Mouse (Mus musculus): Measurements from ENCODE around the gene Brwd3. TPM values are rescaled to one million over a fixed set of nuclear protein-coding genes. Genes with fewer than 3 reads are reported as not detected.
A peak's percentile ranks its signal among the peaks of the same experiment; 100 is the strongest.

The Brwd3 gene
- polyA plus RNA-seq, 2 experiments, result 0.96 to 1.1 TPM

DNA sequence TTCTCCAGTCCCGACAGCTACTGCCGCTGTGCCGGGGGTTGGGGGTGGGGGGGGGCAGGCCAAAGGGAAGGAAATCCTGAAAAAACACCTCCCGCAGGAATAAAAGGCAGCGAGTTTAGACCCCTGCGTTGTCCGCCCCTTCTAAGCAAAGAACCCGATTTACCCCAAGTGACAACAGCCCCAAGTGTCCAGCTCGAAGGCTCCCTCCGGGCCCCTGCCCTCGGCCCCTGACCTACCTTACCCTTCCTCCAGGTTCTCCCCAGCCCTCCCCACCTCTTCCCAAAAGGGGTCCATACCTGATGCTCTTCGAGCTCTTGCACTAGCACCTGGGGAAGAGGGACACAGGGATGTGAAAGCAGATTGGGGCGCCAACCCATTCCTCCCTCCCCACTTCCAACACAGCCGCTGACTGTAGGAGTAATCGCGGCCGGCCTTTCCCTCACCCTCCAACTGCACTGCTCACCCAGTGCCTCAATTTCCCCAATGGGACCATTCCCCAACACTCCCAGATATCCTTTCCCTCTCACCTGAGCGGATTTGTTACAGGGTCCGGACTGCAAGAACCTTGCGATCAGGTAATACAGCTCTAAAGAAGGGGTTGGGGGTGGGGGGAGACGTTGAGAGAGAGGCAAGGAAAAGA, 671 bp downstream of the Brwd3 start:
- peak overlapping the region; percentile 43 for H3K27ac ChIP-seq
- H3K4me1 ChIP-seq (replicated peaks; ENCODE audit: control insufficient read depth in 2 of 2, insufficient read depth in 2 of 2, low read length in 1 of 2), result no peaks in the 10 kb centered on the region; a peak in 1 of 4 replicates
- 11% methylated on average over 19 of the region's 21 CpGs for WGBS (ENCODE audit: insufficient replicate concordance)
- peak overlapping the region; percentile 64 for H3K4me2 ChIP-seq (ENCODE audit: low read depth)
- H3K36me3 ChIP-seq (replicated peaks; ENCODE audit: control insufficient read depth, insufficient read depth, low read depth), result no peaks in the 10 kb centered on the region
- ATAC-seq (ENCODE audit: insufficient read depth) (peak; percentile 26), DNase-seq (ENCODE audit: low read depth in 3 of 3, low spot score in 3 of 3) (no peak)
- TF ChIP-seq EP300 (IDR thresholded peaks at IDR 0.05; ENCODE audit: low read depth) (no peak), CTCF (IDR thresholded peaks at IDR 0.05; ENCODE audit: low read depth) (no peak)
- peak overlapping the region; percentile 67 to 74 for H3K4me3 ChIP-seq (ENCODE audit: insufficient read depth in 1 of 2, low read depth in 2 of 2, low read length in 2 of 2)
- no peaks in the 10 kb centered on the region for H3K9me3 ChIP-seq (ENCODE audit: control insufficient read depth, low read length)
- H3K27me3 ChIP-seq (ENCODE audit: control insufficient read depth, insufficient read depth, low read length), result no peaks in the 10 kb centered on the region
- H3K9ac ChIP-seq (replicated peaks), result peak overlapping the region; percentile 75

DNA sequence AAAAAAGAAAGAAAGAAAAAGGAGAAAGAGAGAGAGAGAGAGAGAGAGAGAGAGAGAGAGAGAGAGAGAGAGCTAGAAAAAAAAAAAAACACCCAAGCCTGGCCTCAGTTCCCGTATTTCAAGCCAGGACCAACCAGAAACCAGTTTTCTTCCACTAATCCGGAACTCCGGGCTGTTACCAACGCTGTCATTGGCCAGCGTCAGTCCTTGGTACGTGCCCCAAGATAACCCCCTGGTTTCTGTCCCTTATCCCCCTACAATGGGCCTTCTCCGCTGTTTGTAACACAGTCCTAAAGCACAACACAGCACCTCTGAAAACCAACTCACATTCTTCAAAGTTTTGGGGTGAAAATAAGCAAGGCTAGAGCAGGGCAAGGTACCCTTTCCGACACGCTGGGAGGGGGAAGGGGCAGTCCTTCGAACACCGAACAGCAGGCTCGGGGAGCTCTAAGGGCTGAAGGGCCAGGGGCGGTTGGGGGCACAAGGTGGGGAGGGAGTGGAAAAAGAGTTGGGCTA, 1.4 kb downstream of the Brwd3 start:
- ATAC-seq (ENCODE audit: insufficient read depth), result peak; percentile 67
- WGBS (ENCODE audit: insufficient replicate concordance), result 8% methylated on average over 12 of the region's 13 CpGs

DNA sequence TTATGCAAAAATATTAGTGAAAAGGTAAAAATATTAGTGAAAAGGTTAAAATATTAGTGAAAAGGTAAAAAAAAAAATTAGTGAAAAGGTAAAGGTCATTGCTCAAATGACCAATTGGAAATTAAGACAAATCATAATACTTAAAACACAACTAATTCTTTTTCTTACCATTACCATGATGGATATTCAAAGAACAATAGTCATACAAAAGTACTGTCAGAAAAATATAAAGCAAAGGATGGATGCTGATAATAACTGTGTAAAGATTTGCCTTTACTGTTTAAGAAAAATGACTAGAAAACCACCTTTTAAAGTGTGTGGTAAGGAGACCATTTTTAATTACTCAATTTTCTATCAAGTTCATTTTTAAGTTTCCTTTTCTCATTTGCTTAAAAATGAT, 2.9 kb downstream of the Brwd3 start:
- no peak for TF ChIP-seq EP300 (IDR thresholded peaks at IDR 0.05; ENCODE audit: low read depth)
- no peak for TF ChIP-seq CTCF (IDR thresholded peaks at IDR 0.05; ENCODE audit: low read depth)
- DNase-seq (ENCODE audit: low read depth in 3 of 3, low spot score in 3 of 3) (no peak), ATAC-seq (ENCODE audit: insufficient read depth) (no peak)
- Histone ChIP-seq H3K27me3 (ENCODE audit: control insufficient read depth, insufficient read depth, low read length) (no peaks in the 10 kb centered on the region), H3K27ac (no peak overlapping the region), H3K4me2 (ENCODE audit: low read depth) (no peak overlapping the region), H3K4me3 (ENCODE audit: insufficient read depth in 1 of 2, low read depth in 2 of 2, low read length in 2 of 2) (no peak overlapping the region), H3K36me3 (replicated peaks; ENCODE audit: control insufficient read depth, insufficient read depth, low read depth) (no peaks in the 10 kb centered on the region), H3K9me3 (ENCODE audit: control insufficient read depth, low read length) (no peaks in the 10 kb centered on the region), H3K4me1 (replicated peaks; ENCODE audit: control insufficient read depth in 2 of 2, insufficient read depth in 2 of 2, low read length in 1 of 2) (no peaks in the 10 kb centered on the region), H3K9ac (replicated peaks) (no peak overlapping the region)

More for the DNA sequence above, 1.4 kb downstream of the Brwd3 start:
- TF ChIP-seq CTCF (IDR thresholded peaks at IDR 0.05; ENCODE audit: low read depth), result no peak
- TF ChIP-seq EP300 (IDR thresholded peaks at IDR 0.05; ENCODE audit: low read depth), result no peak
- H3K27me3 ChIP-seq (ENCODE audit: control insufficient read depth, insufficient read depth, low read length), result no peaks in the 10 kb centered on the region
- no peaks in the 10 kb centered on the region; a peak in 1 of 4 replicates for H3K4me1 ChIP-seq (replicated peaks; ENCODE audit: control insufficient read depth in 2 of 2, insufficient read depth in 2 of 2, low read length in 1 of 2)
- peak overlapping the region; percentile 43 for H3K27ac ChIP-seq
- peak overlapping the region; percentile 64 for H3K4me2 ChIP-seq (ENCODE audit: low read depth)
- no peaks in the 10 kb centered on the region for H3K36me3 ChIP-seq (replicated peaks; ENCODE audit: control insufficient read depth, insufficient read depth, low read depth)
- H3K9ac ChIP-seq (replicated peaks), result peak overlapping the region; percentile 75
- DNase-seq (ENCODE audit: low read depth in 3 of 3, low spot score in 3 of 3), result peak; percentile 75 to 81 (median 76)
- no peaks in the 10 kb centered on the region for H3K9me3 ChIP-seq (ENCODE audit: control insufficient read depth, low read length)
- peak overlapping the region; percentile 67 to 74 for H3K4me3 ChIP-seq (ENCODE audit: insufficient read depth in 1 of 2, low read depth in 2 of 2, low read length in 2 of 2)

DNA sequence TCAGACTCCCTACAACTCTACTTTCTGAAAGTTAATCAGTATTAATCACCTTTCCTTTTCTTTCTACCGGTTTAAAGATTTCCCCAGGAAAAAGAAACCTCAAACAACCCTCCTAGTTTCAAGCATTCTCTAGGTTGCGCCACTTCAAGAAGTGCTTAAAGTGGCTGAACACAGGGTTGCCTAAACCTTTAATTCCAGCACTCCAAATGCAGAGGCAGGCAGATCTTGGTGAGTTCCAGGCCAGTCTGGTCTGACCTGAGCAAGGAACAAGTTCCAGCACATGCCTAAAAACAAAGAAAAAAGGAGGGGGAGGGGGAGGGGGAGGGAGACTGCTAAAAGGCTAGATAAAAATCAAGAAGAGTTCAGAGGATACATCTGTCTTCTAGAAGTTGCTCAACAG, 6.1 kb downstream of the Brwd3 start:
- Histone ChIP-seq H3K9me3 (ENCODE audit: control insufficient read depth, low read length) (no peaks in the 10 kb centered on the region), H3K9ac (replicated peaks) (no peak overlapping the region), H3K27ac (no peak overlapping the region), H3K36me3 (replicated peaks; ENCODE audit: control insufficient read depth, insufficient read depth, low read depth) (no peaks in the 10 kb centered on the region), H3K4me1 (replicated peaks; ENCODE audit: control insufficient read depth in 2 of 2, insufficient read depth in 2 of 2, low read length in 1 of 2) (no peaks in the 10 kb centered on the region), H3K27me3 (ENCODE audit: control insufficient read depth, insufficient read depth, low read length) (no peaks in the 10 kb centered on the region), H3K4me2 (ENCODE audit: low read depth) (no peak overlapping the region), H3K4me3 (ENCODE audit: insufficient read depth in 1 of 2, low read depth in 2 of 2, low read length in 2 of 2) (no peak overlapping the region)
- WGBS (ENCODE audit: insufficient replicate concordance), result 50% methylated on average over 2 of the region's 2 CpGs
- DNase-seq (ENCODE audit: low read depth in 3 of 3, low spot score in 3 of 3) (no peak), ATAC-seq (ENCODE audit: insufficient read depth) (no peak)
- TF ChIP-seq CTCF (IDR thresholded peaks at IDR 0.05; ENCODE audit: low read depth) (no peak), EP300 (IDR thresholded peaks at IDR 0.05; ENCODE audit: low read depth) (no peak)

DNA sequence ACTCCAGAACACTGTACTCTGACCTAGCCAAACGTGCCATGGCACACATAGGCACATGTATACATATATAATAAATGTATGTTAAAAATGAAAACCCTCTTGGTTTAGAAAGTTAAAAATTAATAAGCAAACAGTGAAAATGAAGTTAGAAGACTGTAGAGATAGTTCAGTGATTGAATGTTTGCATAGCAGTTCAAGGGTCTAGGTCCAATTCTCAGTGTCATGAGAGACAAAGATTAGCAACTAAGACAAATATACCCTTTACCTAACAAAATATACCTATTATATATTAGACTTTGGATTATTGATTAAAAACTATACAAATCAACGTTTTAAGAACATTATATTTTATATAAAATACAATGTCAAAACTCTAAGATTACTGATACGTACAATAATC, 36.9 kb downstream of the Brwd3 start:
- 57% methylated on average over 3 of the region's 3 CpGs for WGBS (ENCODE audit: insufficient replicate concordance)
- no peaks in the 10 kb centered on the region for H3K27me3 ChIP-seq (ENCODE audit: control insufficient read depth, insufficient read depth, low read length)
- no peaks in the 10 kb centered on the region for H3K4me1 ChIP-seq (replicated peaks; ENCODE audit: control insufficient read depth in 2 of 2, insufficient read depth in 2 of 2, low read length in 1 of 2)
- DNase-seq (ENCODE audit: low read depth in 3 of 3, low spot score in 3 of 3) (no peak), ATAC-seq (ENCODE audit: insufficient read depth) (no peak)
- H3K4me2 ChIP-seq (ENCODE audit: low read depth), result no peak overlapping the region
- TF ChIP-seq EP300 (IDR thresholded peaks at IDR 0.05; ENCODE audit: low read depth), result no peak
- TF ChIP-seq CTCF (IDR thresholded peaks at IDR 0.05; ENCODE audit: low read depth), result no peak
- H3K4me3 ChIP-seq (ENCODE audit: insufficient read depth in 1 of 2, low read depth in 2 of 2, low read length in 2 of 2), result no peak overlapping the region
- H3K9ac ChIP-seq (replicated peaks), result no peak overlapping the region
- no peaks in the 10 kb centered on the region for H3K36me3 ChIP-seq (replicated peaks; ENCODE audit: control insufficient read depth, insufficient read depth, low read depth)
- no peaks in the 10 kb centered on the region for H3K9me3 ChIP-seq (ENCODE audit: control insufficient read depth, low read length)
- no peak overlapping the region for H3K27ac ChIP-seq

Measured in liver, embryonic 14.5 days (tissue).